Mouse (Mus musculus) neural tube, embryonic 14.5 days (tissue): ENCODE data around the gene Rnaseh2c. TPM values are rescaled to one million over a fixed set of nuclear protein-coding genes. Genes with fewer than 3 reads are reported as not detected.

Experiments
- ATAC-seq: fragments of 200-750 bp; cut with Nextera tagmentation; 2 replicates; pipeline ENCODE4 v1.8.0; 2017; ENCODE audit warnings: low read depth, mild to moderate bottlenecking, moderate TSS enrichment, moderate library complexity
- H3K27ac ChIP-seq: fragments of 300-500 bp; sonication (generic); 2 replicates; pipeline ENCODE4 v1.5.1; 2014; ENCODE audit warnings: low read depth, mild to moderate bottlenecking, control low read depth, low read length, moderate library complexity, mixed read lengths
- H3K27me3 ChIP-seq: fragments of 300-500 bp; sonication (generic); 2 replicates; pipeline ENCODE4 v1.6.1; 2014; ENCODE audit warnings: low read length; ENCODE audit not compliant: control insufficient read depth, insufficient read depth
- H3K36me3 ChIP-seq: fragments of 300-500 bp; sonication (generic); 2 replicates; pipeline ENCODE4 v1.6.1; 2014; ENCODE audit warnings: low read length, mixed read lengths; ENCODE audit not compliant: control insufficient read depth, insufficient read depth
- H3K4me1 ChIP-seq: fragments of 300-500 bp; sonication (generic); 2 replicates; pipeline ENCODE4 v1.6.1; 2014; ENCODE audit warnings: low read length; ENCODE audit not compliant: control insufficient read depth, insufficient read depth
- H3K4me2 ChIP-seq: fragments of 300-500 bp; sonication (generic); 2 replicates; pipeline ENCODE4 v1.6.1; 2014; ENCODE audit warnings: mild to moderate bottlenecking, low read depth, low read length, control low read depth
- H3K4me3 ChIP-seq: fragments of 300-500 bp; sonication (generic); 2 replicates; pipeline ENCODE4 v1.5.1; 2014; ENCODE audit warnings: low read depth, low read length, control low read depth, mixed read lengths
- H3K9ac ChIP-seq: fragments of 300-500 bp; sonication (generic); replicated peaks from 2 replicates; pipeline ENCODE4 v1.6.1; 2014; ENCODE audit warnings: low read depth, mild to moderate bottlenecking, control low read depth, low read length, mixed read lengths
- H3K9me3 ChIP-seq: fragments of 300-500 bp; sonication (generic); 2 replicates; pipeline ENCODE4 v1.6.1; 2016; ENCODE audit warnings: low read length; ENCODE audit not compliant: control insufficient read depth
- WGBS: fragments of 180-500 bp; shearing (Covaris S2); extraction: QIAGEN DNeasy Blood & Tissue Kit; methylation state at CpG from one replicate; pipeline ENCODE4 v1.1.7; 2014; 5-methylcytosine and 5-hydroxymethylcytosine counted together
- polyA plus RNA-seq: library from polyadenylated mRNA; unstranded; fragments of >200 nt; fragmentation: Nextera tagmentation; extraction: Ambion mirVana; gene quantifications from 2 replicates; pipeline ENCODE4 v1.2.1, GENCODE M21; 2014

Rnaseh2c gene
- polyA plus RNA-seq, 1 experiment from 2014 or later, result 51.7 TPM

GRCm38 (mm10) chr19:5612762-5613411 lies 11.2 kb downstream of the Rnaseh2c start:
- Histone ChIP-seq H3K27me3 (no peaks in the 10 kb centered on the region), H3K4me2 (no peak overlapping the region), H3K36me3 (peaks cover 6% of the 10 kb centered on the region; the same call in 1 of the 2 replicates), H3K9me3 (no peaks in the 10 kb centered on the region), H3K4me3 (no peak overlapping the region), H3K4me1 (peaks cover 20% of the 10 kb centered on the region), H3K9ac (no peak overlapping the region), H3K27ac (no peak overlapping the region)
- WGBS, result 93% methylated on average over 3 of the region's 3 CpGs
- no peak for ATAC-seq

DNA sequence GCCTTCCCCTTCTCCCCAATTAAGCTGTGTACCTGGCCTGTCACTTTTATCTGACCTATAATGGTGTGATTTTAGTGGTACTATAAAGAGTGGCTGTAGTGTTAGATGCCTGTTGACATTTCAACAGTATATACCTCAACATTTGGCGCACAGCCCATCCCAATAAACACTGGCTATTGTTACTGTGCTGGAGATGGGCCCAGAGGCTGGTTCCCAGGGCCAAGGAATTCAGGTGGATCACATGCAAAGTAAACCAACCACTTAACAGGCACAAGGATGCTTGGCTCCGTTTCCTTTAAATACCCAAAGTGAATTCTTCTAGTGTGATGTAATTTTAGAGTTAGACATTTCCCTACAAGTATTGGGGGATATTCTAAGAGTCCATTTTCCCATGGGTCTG lies 13.3 kb downstream of the Rnaseh2c start:
- no peak overlapping the region for H3K27ac ChIP-seq
- WGBS, result 70% methylated on average over 2 of the region's 2 CpGs
- no peak overlapping the region for H3K4me3 ChIP-seq
- no peak overlapping the region for H3K9ac ChIP-seq
- no peak for ATAC-seq
- H3K4me1 ChIP-seq, result peaks cover 7% of the 10 kb centered on the region
- no peaks in the 10 kb centered on the region for H3K27me3 ChIP-seq
- no peaks in the 10 kb centered on the region for H3K9me3 ChIP-seq
- H3K4me2 ChIP-seq, result no peak overlapping the region
- H3K36me3 ChIP-seq, result no peaks in the 10 kb centered on the region

GRCm38 (mm10) chr19:5620007-5620406 lies 18.3 kb downstream of the Rnaseh2c start:
- H3K9me3 ChIP-seq, result no peaks in the 10 kb centered on the region
- no peak for ATAC-seq
- WGBS, result 82% methylated on average over 4 of the region's 4 CpGs

DNA sequence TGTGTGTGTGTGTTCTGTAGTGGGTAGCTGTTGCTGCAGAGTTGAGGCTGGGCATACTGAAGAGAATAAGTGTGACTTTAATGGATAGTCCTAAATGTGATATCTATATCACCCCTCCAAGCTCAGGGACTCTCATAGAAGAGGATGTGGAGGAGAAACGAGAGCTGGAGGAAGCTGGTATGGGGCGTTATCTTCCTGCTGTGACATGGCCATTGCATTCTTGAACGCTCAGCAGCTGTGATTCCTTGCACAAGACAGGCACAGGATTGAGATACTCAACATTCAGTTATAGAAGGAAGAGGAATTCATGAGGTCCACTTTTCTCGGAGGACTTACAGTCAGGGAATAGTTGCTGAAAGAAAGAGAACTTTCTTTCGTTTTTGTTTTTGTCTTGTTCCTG lies 20.2 kb downstream of the Rnaseh2c start:
- Histone ChIP-seq H3K9me3 (no peaks in the 10 kb centered on the region), H3K27ac (no peak overlapping the region), H3K4me2 (no peak overlapping the region), H3K36me3 (no peaks in the 10 kb centered on the region), H3K4me3 (no peak overlapping the region), H3K27me3 (no peaks in the 10 kb centered on the region), H3K9ac (no peak overlapping the region), H3K4me1 (no peaks in the 10 kb centered on the region)
- 85% methylated on average over 5 of the region's 5 CpGs for WGBS
- ATAC-seq, result no peak

More at GRCm38 (mm10) chr19:5620007-5620406, 18.3 kb downstream of the Rnaseh2c start:
- H3K27ac ChIP-seq, result no peak overlapping the region
- H3K27me3 ChIP-seq, result no peaks in the 10 kb centered on the region
- no peak overlapping the region for H3K9ac ChIP-seq
- H3K36me3 ChIP-seq, result no peaks in the 10 kb centered on the region
- no peaks in the 10 kb centered on the region for H3K4me1 ChIP-seq
- no peak overlapping the region for H3K4me3 ChIP-seq
- H3K4me2 ChIP-seq, result no peak overlapping the region

- no peaks in the 10 kb centered on the region for H3K9me3 ChIP-seq
- no peak for ATAC-seq
- H3K4me3 ChIP-seq, result no peak overlapping the region
- no peak overlapping the region for H3K4me2 ChIP-seq
- 82% methylated on average over 8 of the region's 8 CpGs for whole genome bisulfite sequencing
- no peak overlapping the region for H3K9ac ChIP-seq
- no peaks in the 10 kb centered on the region for H3K27me3 ChIP-seq
- no peaks in the 10 kb centered on the region for H3K36me3 ChIP-seq
- H3K4me1 ChIP-seq, result no peaks in the 10 kb centered on the region
- H3K27ac ChIP-seq, result no peak overlapping the region
Measured at GRCm38 (mm10) chr19:5625311-5625710, 23.6 kb downstream of the Rnaseh2c start.

GRCm38 (mm10) chr19:5629907-5630306 lies 28.2 kb downstream of the Rnaseh2c start:
- no peaks in the 10 kb centered on the region for H3K36me3 ChIP-seq
- H3K4me2 ChIP-seq, result no peak overlapping the region
- H3K4me1 ChIP-seq, result no peaks in the 10 kb centered on the region

DNA sequence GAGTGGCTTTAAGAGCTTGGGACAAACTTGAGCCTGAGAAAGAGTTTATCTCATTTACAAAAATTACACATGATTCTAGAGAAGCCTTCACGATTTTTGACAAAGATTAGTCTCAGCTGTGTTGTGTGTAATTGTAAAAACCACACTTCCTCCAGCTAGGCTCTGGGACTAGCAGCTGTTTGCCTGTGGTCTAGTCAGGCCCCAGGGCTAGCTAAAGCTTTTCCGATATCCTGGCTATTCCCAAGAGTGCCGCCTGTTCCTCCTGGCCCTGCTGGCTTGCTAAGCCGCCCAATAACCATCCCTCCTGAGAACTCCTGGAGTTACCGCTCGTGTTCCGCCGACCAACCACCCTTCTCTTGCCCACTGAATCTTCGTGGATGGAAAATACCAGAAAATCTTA lies 30.4 kb downstream of the Rnaseh2c start:
- Histone ChIP-seq H3K36me3 (no peaks in the 10 kb centered on the region), H3K9me3 (no peaks in the 10 kb centered on the region), H3K4me1 (peaks cover 5% of the 10 kb centered on the region; the same call in 1 of the 2 replicates), H3K27me3 (no peaks in the 10 kb centered on the region), H3K27ac (no peak overlapping the region), H3K4me3 (no peak overlapping the region), H3K9ac (no peak overlapping the region), H3K4me2 (no peak overlapping the region)
- ATAC-seq, result no peak
- 77% methylated on average over 9 of the region's 9 CpGs for WGBS

More at GRCm38 (mm10) chr19:5629907-5630306, 28.2 kb downstream of the Rnaseh2c start:
- no peak for ATAC-seq
- Histone ChIP-seq H3K27ac (no peak overlapping the region), H3K27me3 (no peaks in the 10 kb centered on the region), H3K4me3 (no peak overlapping the region), H3K9me3 (no peaks in the 10 kb centered on the region), H3K9ac (no peak overlapping the region)

DNA sequence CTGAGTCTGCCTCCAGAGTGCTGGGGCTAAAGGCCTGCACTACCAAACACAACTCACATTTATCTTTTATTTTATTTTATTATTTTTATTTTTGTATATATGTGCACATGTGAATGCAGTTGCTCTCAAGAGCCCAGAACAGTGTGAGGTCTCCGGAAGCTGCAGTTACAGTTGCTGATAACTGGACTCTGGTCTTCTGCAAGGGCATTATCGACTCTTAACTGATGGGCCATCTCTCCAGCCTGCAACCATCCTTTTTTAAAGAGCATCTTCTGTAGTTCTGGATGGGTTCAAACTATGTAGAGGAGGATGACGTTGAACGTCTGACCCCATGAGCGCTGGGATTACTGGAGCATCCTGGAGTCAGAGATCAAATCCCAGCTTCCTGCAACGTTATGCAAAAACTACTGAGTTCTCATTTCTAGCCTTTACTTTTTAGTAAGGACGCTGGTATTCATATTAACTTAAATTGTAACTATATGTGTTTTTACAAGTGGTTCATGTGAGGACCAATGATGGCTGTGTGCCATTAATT lies 34.4 kb downstream of the Rnaseh2c start:
- no peak overlapping the region for H3K9ac ChIP-seq
- H3K9me3 ChIP-seq, result no peaks in the 10 kb centered on the region
- no peaks in the 10 kb centered on the region for H3K27me3 ChIP-seq
- peaks cover 16% of the 10 kb centered on the region for H3K4me1 ChIP-seq
- ATAC-seq, result no peak
- no peak overlapping the region for H3K4me3 ChIP-seq
- H3K27ac ChIP-seq, result no peak overlapping the region
- no peak overlapping the region for H3K4me2 ChIP-seq
- peaks cover 16% of the 10 kb centered on the region; the same call in 1 of the 2 replicates for H3K36me3 ChIP-seq
- 86% methylated on average over 7 of the region's 7 CpGs for WGBS

DNA sequence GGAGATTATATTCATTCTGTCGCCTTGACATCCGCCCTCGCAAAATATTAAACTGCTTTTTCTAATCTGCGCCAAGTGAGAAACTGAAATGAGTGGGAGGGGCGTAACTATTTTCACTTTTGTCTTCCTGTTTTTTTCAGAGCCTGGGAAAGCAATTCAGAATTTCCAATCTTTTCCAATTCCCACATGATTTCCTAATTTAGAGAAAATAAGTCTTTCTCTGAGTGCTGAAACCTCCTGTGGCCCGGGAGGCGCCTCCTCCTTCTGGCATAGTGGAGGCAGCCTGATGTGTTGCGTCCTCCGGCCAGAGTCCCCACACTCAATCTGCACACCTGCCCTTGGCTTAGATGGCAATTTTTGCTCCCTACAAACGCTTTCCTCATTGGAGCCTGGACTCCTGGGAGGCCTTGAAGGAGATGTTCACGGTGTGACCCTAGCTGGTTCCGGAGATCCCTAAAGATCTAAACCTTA lies 34.9 kb downstream of the Rnaseh2c start:
- Histone ChIP-seq H3K27me3 (no peaks in the 10 kb centered on the region), H3K4me1 (peaks cover 16% of the 10 kb centered on the region), H3K4me3 (peak overlapping the region; percentile 87), H3K27ac (peak overlapping the region; percentile 92), H3K4me2 (peak overlapping the region; percentile 95), H3K9ac (peak overlapping the region; percentile 93), H3K9me3 (no peaks in the 10 kb centered on the region), H3K36me3 (peaks cover 21% of the 10 kb centered on the region)
- 41% methylated on average over 12 of the region's 12 CpGs for WGBS
- no peak for ATAC-seq
